Mouse (Mus musculus): ENCODE results near the gene Kirrel3. TPM values are rescaled to one million over a fixed set of nuclear protein-coding genes. Genes with fewer than 3 reads are reported as not detected.

Gene Kirrel3
- total RNA-seq, 2 experiments from 2014 or later = 0.50 to 0.61 TPM

GRCm38 (mm10) chr9:34670906-34671305 lies 185.2 kb downstream of the Kirrel3 start:
- no peak for DNase-seq (ENCODE audit: low spot score in 2 of 2)

- DNase-seq (ENCODE audit: low spot score in 2 of 2) = no peak
Observed at GRCm38 (mm10) chr9:34686798-34687197, 201.1 kb downstream of the Kirrel3 start.

- DNase-seq (ENCODE audit: low spot score in 2 of 2) = no peak
Observed at GRCm38 (mm10) chr9:34688358-34688757, 202.7 kb downstream of the Kirrel3 start.

GRCm38 (mm10) chr9:34689375-34689774 lies 203.7 kb downstream of the Kirrel3 start:
- DNase-seq (ENCODE audit: low spot score in 2 of 2) = no peak

GRCm38 (mm10) chr9:34695646-34696045 lies 210.0 kb downstream of the Kirrel3 start:
- no peak for DNase-seq (ENCODE audit: low spot score in 2 of 2)

GRCm38 (mm10) chr9:34703547-34704300 lies 218.0 kb downstream of the Kirrel3 start:
- DNase-seq (ENCODE audit: low spot score in 2 of 2) = no peak

- no peak for DNase-seq (ENCODE audit: low spot score in 2 of 2)
Observed at GRCm38 (mm10) chr9:34704357-34704756, 218.7 kb downstream of the Kirrel3 start.

GRCm38 (mm10) chr9:34706350-34706873 lies 220.7 kb downstream of the Kirrel3 start:
- no peak for DNase-seq (ENCODE audit: low spot score in 2 of 2)

GRCm38 (mm10) chr9:34708691-34709090 lies 223.0 kb downstream of the Kirrel3 start:
- DNase-seq (ENCODE audit: low spot score in 2 of 2) = no peak

GRCm38 (mm10) chr9:34711996-34712395 lies 226.3 kb downstream of the Kirrel3 start:
- no peak for DNase-seq (ENCODE audit: low spot score in 2 of 2)

- DNase-seq (ENCODE audit: low spot score in 2 of 2) = no peak
Observed at GRCm38 (mm10) chr9:34712996-34713395, 227.3 kb downstream of the Kirrel3 start.

GRCm38 (mm10) chr9:34713462-34713926 lies 227.8 kb downstream of the Kirrel3 start:
- no peak for DNase-seq (ENCODE audit: low spot score in 2 of 2)

GRCm38 (mm10) chr9:34714996-34715619 lies 229.4 kb downstream of the Kirrel3 start:
- DNase-seq (ENCODE audit: low spot score in 2 of 2) = no peak

- no peak for DNase-seq (ENCODE audit: low spot score in 2 of 2)
Observed at GRCm38 (mm10) chr9:34716476-34716875, 230.8 kb downstream of the Kirrel3 start.

- DNase-seq (ENCODE audit: low spot score in 2 of 2) = no peak
Observed at GRCm38 (mm10) chr9:34721478-34722197, 235.9 kb downstream of the Kirrel3 start.

- DNase-seq (ENCODE audit: low spot score in 2 of 2) = no peak
Observed at GRCm38 (mm10) chr9:34722198-34722550, 236.5 kb downstream of the Kirrel3 start.

- no peak for DNase-seq (ENCODE audit: low spot score in 2 of 2)
Observed at GRCm38 (mm10) chr9:34732507-34732906, 246.8 kb downstream of the Kirrel3 start.

GRCm38 (mm10) chr9:34733579-34733978 lies 247.9 kb downstream of the Kirrel3 start:
- DNase-seq (ENCODE audit: low spot score in 2 of 2) = no peak

- no peak for DNase-seq (ENCODE audit: low spot score in 2 of 2)
Observed at GRCm38 (mm10) chr9:34734991-34735390, 249.3 kb downstream of the Kirrel3 start.

GRCm38 (mm10) chr9:34739431-34739830 lies 253.7 kb downstream of the Kirrel3 start:
- DNase-seq (ENCODE audit: low spot score in 2 of 2) = no peak

GRCm38 (mm10) chr9:34740814-34741213 lies 255.1 kb downstream of the Kirrel3 start:
- DNase-seq (ENCODE audit: low spot score in 2 of 2) = no peak

- no peak for DNase-seq (ENCODE audit: low spot score in 2 of 2)
Observed at GRCm38 (mm10) chr9:34748003-34748402, 262.3 kb downstream of the Kirrel3 start.
